Mouse (Mus musculus): Measurements from ENCODE around the gene Atp6v1g2.

GRCm38 (mm10) chr17:35236996-35237395 lies 3.5 kb downstream of the Atp6v1g2 start:
- TF ChIP-seq POLR2A (IDR thresholded peaks at IDR 0.05; ENCODE audit: borderline replicate concordance, extremely low read depth, insufficient read depth, insufficient read length, poor library complexity, severe bottlenecking) (no peak), CTCF (IDR thresholded peaks at IDR 0.05; ENCODE audit: borderline replicate concordance, extremely low read depth, insufficient read depth, insufficient read length) (no peak)

Measured in brain, embryonic 14.5 days (tissue).